Mouse (Mus musculus) embryo, embryonic 10.5 days (tissue): ENCODE data around the gene Mug2.
"Not testable (repeated sequence)": the region's sequence is repeated elsewhere in the genome, so short reads cannot be mapped to it uniquely, and the experiment has no call there.

Source experiments
- DNase-seq: peaks from one replicate; pipeline ENCODE4 v3.0.0-alpha.2; 2015; ENCODE audit warnings: low spot score

Gene Mug2

DNA sequence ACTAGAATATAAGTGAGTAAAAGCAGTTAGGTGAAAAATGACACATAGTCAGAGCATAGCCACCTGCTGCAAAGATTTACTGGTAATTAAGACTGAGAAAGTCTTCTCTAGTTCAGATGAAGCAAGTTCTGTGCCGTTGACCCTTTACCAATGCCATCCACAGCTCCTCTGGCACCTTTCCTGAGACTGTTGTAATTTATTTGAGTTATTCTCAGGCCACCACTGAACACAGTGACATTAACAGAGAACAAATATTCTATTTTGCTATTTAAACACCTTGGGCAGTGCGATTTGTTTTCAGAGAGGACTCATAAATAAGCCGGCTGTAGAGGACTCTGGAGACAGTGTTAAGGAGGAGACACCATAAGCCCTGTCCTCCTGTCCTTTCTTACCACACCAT is at the start of gene Mug2:
Gene Mug2 (plus strand): TSS at position 301 of the 400 bp plus-strand sequence.
- not testable (repeated sequence) for DNase-seq

GRCm38 (mm10) chr6:121957803-121958349 is 48.7 kb upstream of the Mug2 start:
- not testable (repeated sequence) for DNase-seq

DNA sequence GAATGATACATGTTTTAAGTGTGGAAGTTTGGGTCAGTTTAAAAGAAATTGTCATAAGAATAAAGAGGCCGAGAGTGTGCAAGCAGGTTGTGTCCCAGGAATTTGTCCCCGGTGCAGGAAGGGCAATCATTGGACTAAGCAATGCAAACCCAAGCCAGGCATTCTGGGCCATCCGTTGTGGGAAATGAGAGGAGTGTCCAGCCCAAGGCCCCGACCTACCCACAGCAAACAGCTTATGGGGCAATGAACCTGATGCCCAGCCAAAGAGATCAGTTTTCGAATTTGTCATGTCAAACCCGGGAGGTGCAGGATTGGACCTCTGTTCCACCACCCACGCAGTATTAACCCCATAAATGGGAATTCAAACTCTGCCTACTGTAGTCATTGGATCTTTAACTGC is 30.9 kb upstream of the Mug2 start:
- DNase-seq: no peak

- no peak for DNase-seq
Measured at GRCm38 (mm10) chr6:122100904-122101303, 94.3 kb downstream of the Mug2 start.

DNA sequence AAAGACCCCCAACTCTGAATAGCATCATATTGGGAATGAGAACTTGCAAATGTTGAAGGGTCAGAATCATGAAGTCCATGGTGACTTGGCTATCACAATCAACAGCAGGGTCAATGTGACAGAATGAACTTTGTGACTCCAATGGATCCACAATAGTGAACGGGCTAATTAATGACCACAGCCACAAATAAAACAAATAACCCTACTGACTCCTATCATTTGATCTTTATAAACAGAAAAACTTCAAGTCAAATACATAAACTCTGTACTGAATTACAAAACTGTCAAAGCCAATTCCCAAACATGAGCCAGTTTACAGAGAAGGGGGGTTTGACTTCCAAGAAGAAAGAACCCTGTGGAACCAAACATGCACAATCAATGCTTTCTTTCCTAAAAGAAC is 95.1 kb downstream of the Mug2 start:
- DNase-seq: no peak

- DNase-seq: no peak
Measured at GRCm38 (mm10) chr6:122116963-122117362, 110.4 kb downstream of the Mug2 start.

DNA sequence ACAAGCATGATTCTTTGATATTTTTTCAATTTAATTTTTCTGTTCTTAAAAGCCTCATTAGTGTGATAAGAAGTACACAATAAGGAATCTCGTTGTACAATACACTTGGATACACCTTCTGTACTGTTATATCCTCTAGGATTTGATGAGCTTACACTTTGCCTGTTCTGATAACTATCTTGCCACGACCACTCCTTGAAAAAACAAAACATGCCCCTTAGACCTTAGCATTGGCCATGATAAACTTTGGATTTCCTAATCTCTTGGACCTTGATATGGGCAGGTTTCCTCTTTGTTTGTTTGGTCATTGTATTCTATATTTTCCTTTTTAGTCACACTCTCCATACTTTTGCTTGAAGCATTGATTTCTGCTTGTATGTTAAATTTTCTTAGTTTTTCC is 123.0 kb downstream of the Mug2 start:
- DNase-seq: no peak
